Mouse (Mus musculus) midbrain, embryonic 14.5 days (tissue): ENCODE data around the gene Bahcc1. TPM values are rescaled to one million over a fixed set of nuclear protein-coding genes. Genes with fewer than 3 reads are reported as not detected.

Experiments used
- ATAC-seq: fragments of 200-750 bp; cut with Nextera tagmentation; 2 replicates; pipeline ENCODE4 v1.8.0; 2017; ENCODE audit warnings: moderate number of reproducible peaks, moderate library complexity; ENCODE audit not compliant: low FRiP score, low TSS enrichment
- DNase-seq: peaks from one replicate; pipeline ENCODE4 v3.0.0-alpha.2; 2015
- H3K27ac ChIP-seq: fragments of 300-500 bp; sonication (generic); replicated peaks from 2 replicates; pipeline ENCODE4 v1.5.1; 2014; ENCODE audit warnings: mild to moderate bottlenecking, low read depth, low read length, moderate library complexity
- H3K27me3 ChIP-seq: fragments of 300-500 bp; sonication (generic); 2 replicates; pipeline ENCODE4 v1.6.1; 2014; ENCODE audit warnings: low read length, control low read depth, mixed read lengths; ENCODE audit not compliant: control insufficient read depth, insufficient read depth
- H3K36me3 ChIP-seq: fragments of 300-500 bp; sonication (generic); 2 replicates; pipeline ENCODE4 v1.6.1; 2014; ENCODE audit warnings: low read length, control low read depth; ENCODE audit not compliant: control insufficient read depth, insufficient read depth
- H3K4me1 ChIP-seq: fragments of 300-500 bp; sonication (generic); 2 replicates; pipeline ENCODE4 v1.6.1; 2014; ENCODE audit warnings: mild to moderate bottlenecking, antibody characterized with exemption, low read length, control low read depth; ENCODE audit not compliant: control insufficient read depth, insufficient read depth
- H3K4me2 ChIP-seq: fragments of 300-500 bp; sonication (generic); 2 replicates; pipeline ENCODE4 v1.6.1; 2014; ENCODE audit warnings: mild to moderate bottlenecking, low read length, moderate library complexity
- H3K4me3 ChIP-seq: fragments of 300-500 bp; sonication (generic); replicated peaks from 2 replicates; pipeline ENCODE4 v1.5.1; 2014; ENCODE audit warnings: low read depth, low read length
- H3K9ac ChIP-seq: fragments of 300-500 bp; sonication (generic); replicated peaks from 2 replicates; pipeline ENCODE4 v1.6.1; 2014; ENCODE audit warnings: mild to moderate bottlenecking, low read length, moderate library complexity
- H3K9me3 ChIP-seq: fragments of 300-500 bp; sonication (generic); 2 replicates; pipeline ENCODE4 v1.6.1; 2016; ENCODE audit warnings: low read length, control low read depth, mixed read lengths; ENCODE audit not compliant: control insufficient read depth
- WGBS: fragments of 180-500 bp; shearing (Covaris S2); extraction: QIAGEN DNeasy Blood & Tissue Kit; methylation state at CpG from one replicate; pipeline ENCODE4 v1.1.7; 2014; 5-methylcytosine and 5-hydroxymethylcytosine counted together
- polyA plus RNA-seq: library from polyadenylated mRNA; unstranded; fragments of >200 nt; fragmentation: Nextera tagmentation; extraction: Ambion mirVana; gene quantifications from 2 replicates; pipeline ENCODE4 v1.2.1, GENCODE M21; 2014

The Bahcc1 gene
- polyA plus RNA-seq, 1 experiment from 2014 or later = 25.9 TPM

- no peak overlapping the region for H3K27ac ChIP-seq
- H3K4me3 ChIP-seq = no peak overlapping the region
- H3K4me1 ChIP-seq = 0 out of 2 replicates have a peak, but pooled peaks cover 3% of the 10 kb centered on the region
- no peaks in the 10 kb centered on the region for H3K27me3 ChIP-seq
- H3K9me3 ChIP-seq = no peaks in the 10 kb centered on the region
- H3K4me2 ChIP-seq = no peak overlapping the region
- DNase-seq (no peak), ATAC-seq (no peak)
- no peak overlapping the region for H3K9ac ChIP-seq
- 62% methylated on average over 6 of the region's 6 CpGs for WGBS
- H3K36me3 ChIP-seq = no peaks in the 10 kb centered on the region
Observed at GRCm38 (mm10) chr11:120200621-120201020, 32.1 kb upstream of the Bahcc1 start.

DNA sequence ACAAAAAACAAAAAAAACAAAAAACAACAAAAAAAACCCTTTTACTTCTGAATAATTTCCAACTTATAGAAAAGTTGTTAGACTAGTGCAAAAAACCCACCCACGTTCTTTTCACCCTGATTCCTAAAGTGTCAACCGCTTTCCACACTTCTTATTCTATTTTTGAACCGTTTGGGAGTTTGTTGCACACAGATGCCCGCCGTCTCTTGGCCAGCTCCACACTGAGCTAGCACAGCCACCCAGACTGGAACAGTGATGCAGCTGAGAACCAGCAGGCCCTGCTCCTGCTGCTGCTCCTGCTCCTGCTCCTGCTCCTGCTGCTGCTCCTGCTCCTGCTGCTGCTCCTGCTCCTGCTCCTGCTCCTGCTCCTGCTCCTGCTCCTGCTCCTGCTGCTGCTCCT is 28.5 kb upstream of the Bahcc1 start:
- Histone ChIP-seq H3K4me3 (no peak overlapping the region), H3K9me3 (no peaks in the 10 kb centered on the region), H3K4me2 (no peak overlapping the region), H3K27ac (no peak overlapping the region), H3K4me1 (no peaks in the 10 kb centered on the region), H3K36me3 (no peaks in the 10 kb centered on the region), H3K27me3 (no peaks in the 10 kb centered on the region), H3K9ac (no peak overlapping the region)
- DNase-seq (no peak), ATAC-seq (no peak)
- WGBS = 89% methylated on average over 5 of the region's 5 CpGs

DNA sequence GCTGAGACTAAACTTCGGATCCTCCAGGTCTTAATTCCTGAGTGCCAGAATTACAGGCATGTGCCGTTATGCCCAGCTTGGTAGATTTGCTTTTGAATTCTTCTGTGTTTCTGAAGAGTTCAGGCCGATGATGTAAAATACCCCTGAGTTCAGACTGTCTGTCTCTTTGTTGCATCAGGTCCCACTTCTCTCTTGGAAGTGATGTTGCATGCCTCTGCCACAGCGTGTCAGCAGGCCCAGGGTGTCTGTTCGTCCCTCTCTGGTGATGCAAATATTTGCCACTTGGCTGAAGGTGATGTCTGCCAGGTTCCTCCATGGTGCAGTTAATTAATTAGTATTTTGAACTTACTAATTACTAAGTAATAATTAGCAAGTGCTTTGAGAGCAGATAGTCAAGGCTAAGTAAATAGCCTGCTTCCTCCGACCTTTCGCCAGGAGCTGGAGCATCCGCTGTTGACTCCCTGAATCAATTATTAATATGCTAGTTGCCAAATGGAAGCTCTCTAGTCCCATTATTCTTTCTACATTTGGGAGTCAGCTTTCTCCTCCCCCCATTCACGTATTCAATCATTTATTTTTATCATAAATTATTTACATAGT is 26.6 kb upstream of the Bahcc1 start:
- Histone ChIP-seq H3K9ac (no peak overlapping the region), H3K27ac (no peak overlapping the region), H3K4me3 (no peak overlapping the region), H3K36me3 (no peaks in the 10 kb centered on the region), H3K4me2 (no peak overlapping the region), H3K4me1 (no peaks in the 10 kb centered on the region), H3K27me3 (no peaks in the 10 kb centered on the region), H3K9me3 (no peaks in the 10 kb centered on the region)
- ATAC-seq (no peak), DNase-seq (no peak)
- WGBS = 65% methylated on average over 9 of the region's 9 CpGs

- H3K27me3 ChIP-seq = no peaks in the 10 kb centered on the region
- no peak overlapping the region for H3K9ac ChIP-seq
- no peaks in the 10 kb centered on the region for H3K4me1 ChIP-seq
- H3K27ac ChIP-seq = 0 out of 2 replicates have a peak overlapping the region, but pooled peaks have one; percentile 37
- H3K36me3 ChIP-seq = no peaks in the 10 kb centered on the region
- H3K4me2 ChIP-seq = no peak overlapping the region
- no peaks in the 10 kb centered on the region for H3K9me3 ChIP-seq
- H3K4me3 ChIP-seq = no peak overlapping the region
- ATAC-seq = no peak
- no peak for DNase-seq
- WGBS = 64% methylated on average over 5 of the region's 5 CpGs
Observed at GRCm38 (mm10) chr11:120206669-120207090, 26.1 kb upstream of the Bahcc1 start.

DNA sequence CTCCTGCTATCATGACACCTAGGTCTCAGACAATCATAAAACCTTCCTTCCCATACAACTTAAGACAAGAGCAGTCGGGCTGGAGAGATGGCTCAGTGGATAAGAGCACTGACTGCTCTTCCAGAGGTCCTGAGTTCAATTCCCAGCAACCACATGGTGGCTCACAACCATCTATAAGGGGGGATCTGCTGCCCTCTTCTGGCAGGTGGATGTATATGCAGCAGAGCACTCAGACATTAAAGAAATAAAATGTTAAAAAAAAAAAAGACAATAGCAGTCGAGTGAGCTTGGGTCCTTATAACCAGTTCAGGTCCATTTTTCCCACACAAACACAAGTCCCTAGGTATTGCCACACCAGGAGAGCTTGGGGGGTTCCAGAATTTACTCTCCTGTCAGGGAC is 23.9 kb upstream of the Bahcc1 start:
- no peaks in the 10 kb centered on the region for H3K27me3 ChIP-seq
- H3K36me3 ChIP-seq = no peaks in the 10 kb centered on the region
- DNase-seq (no peak), ATAC-seq (no peak)
- no peak overlapping the region for H3K4me2 ChIP-seq
- H3K27ac ChIP-seq = no peak overlapping the region
- H3K9me3 ChIP-seq = 0 out of 2 replicates have a peak, but pooled peaks cover 3% of the 10 kb centered on the region
- no peak overlapping the region for H3K9ac ChIP-seq
- no peak overlapping the region for H3K4me3 ChIP-seq
- H3K4me1 ChIP-seq = no peaks in the 10 kb centered on the region
- 65% methylated on average over 2 of the region's 2 CpGs for WGBS

DNA sequence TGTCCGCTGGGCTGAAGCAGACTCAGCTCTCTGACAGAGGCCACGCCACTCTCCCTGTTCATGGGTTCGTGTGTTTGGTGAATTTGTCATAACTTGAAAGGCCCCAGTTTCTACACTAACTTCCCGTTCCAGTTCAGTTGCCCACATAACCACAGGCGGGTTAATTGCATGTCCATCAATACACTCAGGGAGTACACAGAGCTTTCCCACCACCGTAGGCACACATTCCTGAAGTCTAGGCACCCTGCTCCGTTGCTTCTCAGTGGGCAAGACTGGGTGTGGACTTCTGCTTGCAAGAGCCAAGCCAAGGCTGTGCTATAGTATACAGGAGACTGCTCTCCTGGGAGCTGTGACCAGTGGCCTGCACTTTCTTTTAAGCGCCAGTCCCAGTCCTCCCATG is 23.3 kb upstream of the Bahcc1 start:
- no peaks in the 10 kb centered on the region for H3K4me1 ChIP-seq
- no peak for DNase-seq
- H3K4me3 ChIP-seq = no peak overlapping the region
- no peak overlapping the region for H3K27ac ChIP-seq
- no peak overlapping the region for H3K4me2 ChIP-seq
- ATAC-seq = no peak
- H3K9ac ChIP-seq = no peak overlapping the region
- H3K9me3 ChIP-seq = 0 out of 2 replicates have a peak, but pooled peaks cover 4% of the 10 kb centered on the region
- H3K27me3 ChIP-seq = no peaks in the 10 kb centered on the region
- H3K36me3 ChIP-seq = no peaks in the 10 kb centered on the region
- 77% methylated on average over 8 of the region's 8 CpGs for WGBS

GRCm38 (mm10) chr11:120215726-120216241 is 17.0 kb upstream of the Bahcc1 start:
- Histone ChIP-seq H3K27me3 (no peaks in the 10 kb centered on the region), H3K4me2 (peak overlapping the region; percentile 0; the same call in 1 of the 2 replicates), H3K36me3 (no peaks in the 10 kb centered on the region), H3K9me3 (0 out of 2 replicates have a peak, but pooled peaks cover 4% of the 10 kb centered on the region), H3K4me1 (peaks cover 26% of the 10 kb centered on the region), H3K4me3 (no peak overlapping the region), H3K27ac (peak overlapping the region; percentile 85), H3K9ac (no peak overlapping the region)
- 51% methylated on average over 10 of the region's 10 CpGs for WGBS
- ATAC-seq (no peak), DNase-seq (no peak)

DNA sequence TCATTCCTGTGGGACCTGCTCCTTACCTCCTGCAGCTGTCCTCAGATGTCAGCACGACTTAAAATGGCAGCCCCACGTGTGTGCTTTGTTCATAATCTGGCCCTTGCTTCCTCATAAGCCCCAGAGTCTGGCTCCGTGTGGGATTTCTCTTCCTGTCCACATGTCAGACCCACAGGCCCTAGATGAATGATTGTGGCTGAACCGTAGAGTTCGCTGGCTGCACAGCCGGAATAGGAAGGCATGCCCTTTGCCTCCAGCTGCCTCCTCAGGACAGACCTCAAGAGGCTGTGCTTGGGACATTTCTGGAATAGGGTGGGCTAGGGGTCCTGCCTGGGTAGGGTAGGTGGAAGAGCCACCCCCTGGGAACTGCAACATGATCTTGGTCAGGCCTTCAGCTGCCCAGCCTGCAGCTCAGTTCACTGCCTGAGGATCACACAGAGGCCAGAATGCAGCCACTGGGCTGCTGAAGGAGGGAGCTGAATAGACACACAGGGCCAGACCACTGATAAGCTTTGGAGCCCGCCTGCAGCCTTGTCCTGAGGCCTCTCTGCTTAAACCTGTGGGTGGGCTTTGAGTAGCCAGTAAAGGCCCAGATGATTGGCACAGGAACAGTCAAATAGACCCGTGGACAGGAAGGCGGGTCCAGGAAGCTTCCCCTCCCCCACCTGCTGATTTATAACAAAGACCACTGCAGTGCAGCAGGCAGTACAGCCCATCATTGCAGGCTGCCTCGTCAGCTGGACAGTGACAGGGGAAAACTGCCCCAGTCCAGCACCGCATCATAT is 16.0 kb upstream of the Bahcc1 start:
- Histone ChIP-seq H3K36me3 (no peaks in the 10 kb centered on the region), H3K4me2 (peak overlapping the region; percentile 0), H3K9ac (peak overlapping the region; percentile 4; the same call in 1 of the 2 replicates), H3K27me3 (no peaks in the 10 kb centered on the region), H3K9me3 (0 out of 2 replicates have a peak, but pooled peaks cover 4% of the 10 kb centered on the region), H3K4me1 (peaks cover 30% of the 10 kb centered on the region), H3K4me3 (no peak overlapping the region), H3K27ac (peak overlapping the region; percentile 85)
- WGBS = 4% methylated on average over 11 of the region's 11 CpGs
- DNase-seq = peak; percentile 94
- peak; percentile 90 for ATAC-seq
